Mouse (Mus musculus) left cerebral cortex, adult 11 months (tissue): ENCODE results near the gene Plpp2.

Source experiments
- DNase-seq: peaks from one replicate; pipeline ENCODE4 v3.0.0; 2022; ENCODE audit warnings: low spot score

Gene Plpp2

GRCm38 (mm10) chr10:79533126-79533911 lies at the start of gene Plpp2:
Gene Plpp2, minus strand, starts transcription at chr10:79533796.
- DNase-seq, result peak; percentile 44

GRCm38 (mm10) chr10:79581501-79581900 lies 47.9 kb upstream of the Plpp2 start:
- DNase-seq, result no peak

GRCm38 (mm10) chr10:79580811-79581210 lies 47.2 kb upstream of the Plpp2 start:
- DNase-seq, result no peak

- no peak for DNase-seq
These were observed 46.8 kb upstream of the Plpp2 start for GRCm38 (mm10) chr10:79580356-79580755.

GRCm38 (mm10) chr10:79579781-79580180 lies 46.2 kb upstream of the Plpp2 start:
- no peak for DNase-seq

- DNase-seq, result no peak
These were observed 45.3 kb upstream of the Plpp2 start for GRCm38 (mm10) chr10:79578891-79579290.

GRCm38 (mm10) chr10:79578276-79578675 lies 44.7 kb upstream of the Plpp2 start:
- DNase-seq, result no peak

- no peak for DNase-seq
These were observed 43.8 kb upstream of the Plpp2 start for GRCm38 (mm10) chr10:79577376-79577775.

GRCm38 (mm10) chr10:79575754-79576153 lies 42.2 kb upstream of the Plpp2 start:
- DNase-seq, result no peak

GRCm38 (mm10) chr10:79574796-79575195 lies 41.2 kb upstream of the Plpp2 start:
- DNase-seq, result no peak

GRCm38 (mm10) chr10:79574350-79574749 lies 40.8 kb upstream of the Plpp2 start:
- DNase-seq, result no peak

- no peak for DNase-seq
These were observed 40.0 kb upstream of the Plpp2 start for GRCm38 (mm10) chr10:79573611-79574010.

GRCm38 (mm10) chr10:79571314-79571713 lies 37.7 kb upstream of the Plpp2 start:
- no peak for DNase-seq

- DNase-seq, result no peak
These were observed 36.3 kb upstream of the Plpp2 start for GRCm38 (mm10) chr10:79569921-79570320.

GRCm38 (mm10) chr10:79559716-79560115 lies 26.1 kb upstream of the Plpp2 start:
- DNase-seq, result no peak

GRCm38 (mm10) chr10:79557496-79557895 lies 23.9 kb upstream of the Plpp2 start:
- no peak for DNase-seq

- DNase-seq, result no peak
These were observed 23.4 kb upstream of the Plpp2 start for GRCm38 (mm10) chr10:79556951-79557350.

- DNase-seq, result no peak
These were observed 21.7 kb upstream of the Plpp2 start for GRCm38 (mm10) chr10:79555238-79555724.

GRCm38 (mm10) chr10:79554330-79555237 lies 21.0 kb upstream of the Plpp2 start, which contains the start of gene Mier2:
Gene Mier2, minus strand, starts transcription at chr10:79555199.
- peak; percentile 67 for DNase-seq

- DNase-seq, result no peak
These were observed 20.1 kb upstream of the Plpp2 start for GRCm38 (mm10) chr10:79553691-79554090.

GRCm38 (mm10) chr10:79553176-79553575 lies 19.6 kb upstream of the Plpp2 start:
- DNase-seq, result no peak

GRCm38 (mm10) chr10:79552531-79552930 lies 18.9 kb upstream of the Plpp2 start:
- no peak for DNase-seq

GRCm38 (mm10) chr10:79550366-79550765 lies 16.8 kb upstream of the Plpp2 start:
- no peak for DNase-seq
